Mouse (Mus musculus): Measurements from ENCODE around the gene Bfar. TPM values are rescaled to one million over a fixed set of nuclear protein-coding genes. Genes with fewer than 3 reads are reported as not detected.
"Not testable (repeated sequence)": the region's sequence is repeated elsewhere in the genome, so short reads cannot be mapped to it uniquely, and the experiment has no call there.

The Bfar gene
- polyA plus RNA-seq, 1 experiment from 2014 or later = 52.2 TPM

GRCm38 (mm10) chr16:13733518-13734137 lies 62.0 kb downstream of the Bfar start:
- Histone ChIP-seq H3K4me3 (ENCODE audit: low read length) (no peak overlapping the region), H3K27ac (ENCODE audit: low read depth, low read length) (no peak overlapping the region), H3K9me3 (ENCODE audit: control insufficient read depth, low read length) (no peaks in the 10 kb centered on the region), H3K27me3 (replicated peaks; ENCODE audit: control insufficient read depth, insufficient read depth, low read length) (no peaks in the 10 kb centered on the region), H3K4me1 (ENCODE audit: control insufficient read depth, insufficient read depth, low read depth, low read length) (no peaks in the 10 kb centered on the region; the same call in 1 of the 2 replicates), H3K4me2 (ENCODE audit: low read length) (no peak overlapping the region), H3K9ac (ENCODE audit: low read depth, low read length) (no peak overlapping the region), H3K36me3 (ENCODE audit: control insufficient read depth, insufficient read depth, low read length) (no peaks in the 10 kb centered on the region)
- WGBS = 26% methylated on average over 9 of the region's 9 CpGs
- no peak for ATAC-seq

- Histone ChIP-seq H3K9me3 (ENCODE audit: control insufficient read depth, low read length) (no peaks in the 10 kb centered on the region), H3K9ac (ENCODE audit: low read depth, low read length) (no peak overlapping the region), H3K4me3 (ENCODE audit: low read length) (no peak overlapping the region), H3K4me2 (ENCODE audit: low read length) (no peak overlapping the region), H3K36me3 (ENCODE audit: control insufficient read depth, insufficient read depth, low read length) (no peaks in the 10 kb centered on the region), H3K27me3 (replicated peaks; ENCODE audit: control insufficient read depth, insufficient read depth, low read length) (no peaks in the 10 kb centered on the region), H3K27ac (ENCODE audit: low read depth, low read length) (no peak overlapping the region), H3K4me1 (ENCODE audit: control insufficient read depth, insufficient read depth, low read depth, low read length) (no peaks in the 10 kb centered on the region)
- 90% methylated on average over 8 of the region's 8 CpGs for WGBS
- ATAC-seq = no peak
Measured at GRCm38 (mm10) chr16:13735977-13736376, 64.3 kb downstream of the Bfar start.

GRCm38 (mm10) chr16:13739044-13739443 lies 67.4 kb downstream of the Bfar start:
- H3K4me1 ChIP-seq (ENCODE audit: control insufficient read depth, insufficient read depth, low read depth, low read length); H3K4me3 ChIP-seq (ENCODE audit: low read length); ATAC-seq; H3K9ac ChIP-seq (ENCODE audit: low read depth, low read length); H3K27me3 ChIP-seq (replicated peaks; ENCODE audit: control insufficient read depth, insufficient read depth, low read length); H3K4me2 ChIP-seq (ENCODE audit: low read length); H3K27ac ChIP-seq (ENCODE audit: low read depth, low read length); H3K9me3 ChIP-seq (ENCODE audit: control insufficient read depth, low read length); H3K36me3 ChIP-seq (ENCODE audit: control insufficient read depth, insufficient read depth, low read length): not testable (repeated sequence)
- WGBS = 77% methylated on average over 4 of the region's 4 CpGs

GRCm38 (mm10) chr16:13740844-13741243 lies 69.2 kb downstream of the Bfar start:
- no peak for ATAC-seq
- H3K27me3 ChIP-seq (replicated peaks; ENCODE audit: control insufficient read depth, insufficient read depth, low read length) = no peaks in the 10 kb centered on the region
- H3K4me1 ChIP-seq (ENCODE audit: control insufficient read depth, insufficient read depth, low read depth, low read length) = no peaks in the 10 kb centered on the region
- H3K4me2 ChIP-seq (ENCODE audit: low read length) = no peak overlapping the region
- no peak overlapping the region for H3K4me3 ChIP-seq (ENCODE audit: low read length)
- no peak overlapping the region for H3K9ac ChIP-seq (ENCODE audit: low read depth, low read length)
- no peak overlapping the region for H3K27ac ChIP-seq (ENCODE audit: low read depth, low read length)
- no peaks in the 10 kb centered on the region for H3K9me3 ChIP-seq (ENCODE audit: control insufficient read depth, low read length)
- no peaks in the 10 kb centered on the region for H3K36me3 ChIP-seq (ENCODE audit: control insufficient read depth, insufficient read depth, low read length)
- WGBS = 88% methylated on average over 2 of the region's 2 CpGs

GRCm38 (mm10) chr16:13747708-13748107 lies 76.0 kb downstream of the Bfar start:
- 94% methylated on average over 8 of the region's 8 CpGs for WGBS
- Histone ChIP-seq H3K4me1 (ENCODE audit: control insufficient read depth, insufficient read depth, low read depth, low read length) (no peaks in the 10 kb centered on the region), H3K36me3 (ENCODE audit: control insufficient read depth, insufficient read depth, low read length) (no peaks in the 10 kb centered on the region), H3K27me3 (replicated peaks; ENCODE audit: control insufficient read depth, insufficient read depth, low read length) (no peaks in the 10 kb centered on the region), H3K27ac (ENCODE audit: low read depth, low read length) (no peak overlapping the region), H3K4me3 (ENCODE audit: low read length) (no peak overlapping the region), H3K4me2 (ENCODE audit: low read length) (no peak overlapping the region), H3K9me3 (ENCODE audit: control insufficient read depth, low read length) (no peaks in the 10 kb centered on the region), H3K9ac (ENCODE audit: low read depth, low read length) (no peak overlapping the region)
- no peak for ATAC-seq

GRCm38 (mm10) chr16:13748124-13748523 lies 76.5 kb downstream of the Bfar start:
- H3K4me2 ChIP-seq (ENCODE audit: low read length) = no peak overlapping the region
- no peak overlapping the region for H3K4me3 ChIP-seq (ENCODE audit: low read length)
- WGBS = 53% methylated on average over 3 of the region's 3 CpGs
- H3K36me3 ChIP-seq (ENCODE audit: control insufficient read depth, insufficient read depth, low read length) = no peaks in the 10 kb centered on the region
- no peak overlapping the region for H3K9ac ChIP-seq (ENCODE audit: low read depth, low read length)
- ATAC-seq = no peak
- no peaks in the 10 kb centered on the region for H3K9me3 ChIP-seq (ENCODE audit: control insufficient read depth, low read length)
- no peaks in the 10 kb centered on the region for H3K4me1 ChIP-seq (ENCODE audit: control insufficient read depth, insufficient read depth, low read depth, low read length)
- H3K27me3 ChIP-seq (replicated peaks; ENCODE audit: control insufficient read depth, insufficient read depth, low read length) = no peaks in the 10 kb centered on the region
- no peak overlapping the region for H3K27ac ChIP-seq (ENCODE audit: low read depth, low read length)

GRCm38 (mm10) chr16:13748813-13749212 lies 77.2 kb downstream of the Bfar start:
- H3K9ac ChIP-seq (ENCODE audit: low read depth, low read length) = not testable (repeated sequence)

GRCm38 (mm10) chr16:13749306-13749705 lies 77.6 kb downstream of the Bfar start:
- Histone ChIP-seq H3K27me3 (replicated peaks; ENCODE audit: control insufficient read depth, insufficient read depth, low read length) (no peaks in the 10 kb centered on the region), H3K4me3 (ENCODE audit: low read length) (no peak overlapping the region), H3K9ac (ENCODE audit: low read depth, low read length) (no peak overlapping the region), H3K9me3 (ENCODE audit: control insufficient read depth, low read length) (no peaks in the 10 kb centered on the region), H3K4me2 (ENCODE audit: low read length) (no peak overlapping the region), H3K4me1 (ENCODE audit: control insufficient read depth, insufficient read depth, low read depth, low read length) (no peaks in the 10 kb centered on the region), H3K36me3 (ENCODE audit: control insufficient read depth, insufficient read depth, low read length) (no peaks in the 10 kb centered on the region), H3K27ac (ENCODE audit: low read depth, low read length) (no peak overlapping the region)
- WGBS = 52% methylated on average over 5 of the region's 5 CpGs
- no peak for ATAC-seq

More at GRCm38 (mm10) chr16:13748813-13749212, 77.2 kb downstream of the Bfar start:
- not testable (repeated sequence) for H3K4me3 ChIP-seq (ENCODE audit: low read length); H3K4me1 ChIP-seq (ENCODE audit: control insufficient read depth, insufficient read depth, low read depth, low read length); H3K4me2 ChIP-seq (ENCODE audit: low read length); H3K9me3 ChIP-seq (ENCODE audit: control insufficient read depth, low read length); H3K27me3 ChIP-seq (replicated peaks; ENCODE audit: control insufficient read depth, insufficient read depth, low read length); H3K27ac ChIP-seq (ENCODE audit: low read depth, low read length); H3K36me3 ChIP-seq (ENCODE audit: control insufficient read depth, insufficient read depth, low read length); ATAC-seq
- WGBS = 14% methylated on average over 10 of the region's 10 CpGs

GRCm38 (mm10) chr16:13749981-13750380 lies 78.3 kb downstream of the Bfar start:
- Histone ChIP-seq H3K36me3 (ENCODE audit: control insufficient read depth, insufficient read depth, low read length) (no peaks in the 10 kb centered on the region), H3K4me2 (ENCODE audit: low read length) (no peak overlapping the region), H3K27me3 (replicated peaks; ENCODE audit: control insufficient read depth, insufficient read depth, low read length) (no peaks in the 10 kb centered on the region), H3K4me3 (ENCODE audit: low read length) (no peak overlapping the region), H3K9me3 (ENCODE audit: control insufficient read depth, low read length) (no peaks in the 10 kb centered on the region), H3K27ac (ENCODE audit: low read depth, low read length) (no peak overlapping the region), H3K4me1 (ENCODE audit: control insufficient read depth, insufficient read depth, low read depth, low read length) (peaks cover under 1% of the 10 kb centered on the region; the same call in 1 of the 2 replicates), H3K9ac (ENCODE audit: low read depth, low read length) (no peak overlapping the region)
- 59% methylated on average over 3 of the region's 3 CpGs for WGBS
- no peak for ATAC-seq
